Mouse (Mus musculus) CH12.LX (cell line): ENCODE data around the gene Syne4. TPM values are rescaled to one million over a fixed set of nuclear protein-coding genes. Genes with fewer than 3 reads are reported as not detected.

ENCODE experiments used
- DNase-seq: peaks from one replicate; pipeline ENCODE4 v3.0.0-alpha.2; 2013; ENCODE audit errors: extremely low read depth
- H3K27ac ChIP-seq: 2 replicates; pipeline ENCODE4 v1.5.1; 2012; ENCODE audit warnings: low read depth, mild to moderate bottlenecking, control low read depth, moderate library complexity; ENCODE audit not compliant: insufficient read depth
- H3K27me3 ChIP-seq: replicated peaks from 2 replicates; pipeline ENCODE3; 2012; ENCODE audit warnings: inconsistent platforms
- H3K36me3 ChIP-seq, 2 experiments: replicated peaks in 1 of 2; 2 replicates each; pipeline versions ENCODE3 to v1.6.1; 2012; ENCODE audit warnings: inconsistent platforms in 1 of 2, low read length in 1 of 2, mild to moderate bottlenecking in 1 of 2, mixed read lengths in 1 of 2, moderate library complexity in 1 of 2; ENCODE audit not compliant: control insufficient read depth in 1 of 2, insufficient read depth in 1 of 2
- H3K4me1 ChIP-seq, 2 experiments: 2 replicates each; pipeline ENCODE4 v1.6.1; 2012; ENCODE audit warnings: inconsistent platforms in 1 of 2, moderate library complexity in 1 of 2; ENCODE audit not compliant: insufficient read depth in 2 of 2, control insufficient read depth in 1 of 2
- H3K4me2 ChIP-seq: 2 replicates; pipeline ENCODE4 v1.6.1; 2012; ENCODE audit warnings: low read depth, mild to moderate bottlenecking, control low read depth; ENCODE audit not compliant: poor library complexity, insufficient read depth, severe bottlenecking
- H3K4me3 ChIP-seq, 3 experiments: fragments of 150-350 bp in 1 of 3; sonication (generic) in 1 of 3; replicated peaks in 1 of 3; 2 replicates each; pipeline versions ENCODE3 to v1.5.1; 2011 to 2012; ENCODE audit warnings: low read depth in 2 of 3, low read length in 2 of 3, mild to moderate bottlenecking in 2 of 3, moderate library complexity in 2 of 3, control low read depth in 1 of 3, improper control_type of control experiment in 1 of 3, inconsistent platforms in 1 of 3, mixed read lengths in 1 of 3; ENCODE audit not compliant: poor library complexity in 1 of 3
- H3K79me2 ChIP-seq: replicated peaks from 2 replicates; pipeline ENCODE4 v1.6.1; 2012; ENCODE audit warnings: mild to moderate bottlenecking, moderate library complexity; ENCODE audit not compliant: control insufficient read depth, poor library complexity, insufficient read depth, severe bottlenecking; ENCODE audit errors: extremely low read depth
- H3K9ac ChIP-seq: 2 replicates; pipeline ENCODE4 v1.6.1; 2012; ENCODE audit warnings: low read depth, mild to moderate bottlenecking, control low read depth, moderate library complexity; ENCODE audit not compliant: insufficient read depth
- H3K9me3 ChIP-seq: replicated peaks from 2 replicates; pipeline ENCODE3; 2012; ENCODE audit warnings: low read length, inconsistent platforms, mixed read lengths
- BHLHE40 ChIP-seq: IDR thresholded peaks from 2 replicates; pipeline ENCODE4 v1.6.1; 2011; ENCODE audit warnings: mild to moderate bottlenecking, low read depth, low read length, improper control_type of control experiment
- ELF1 ChIP-seq: IDR thresholded peaks from 2 replicates; pipeline ENCODE4 v1.6.1; 2014; ENCODE audit warnings: low read depth, mild to moderate bottlenecking, inconsistent platforms, low read length, improper control_type of control experiment
- EP300 ChIP-seq: IDR thresholded peaks from 2 replicates; pipeline ENCODE4 v1.6.1; 2011; ENCODE audit warnings: low read length, improper control_type of control experiment
- ETS1 ChIP-seq: conservative IDR thresholded peaks from 2 replicates; pipeline ENCODE4 v1.6.1; 2012; ENCODE audit warnings: low read depth, mild to moderate bottlenecking, inconsistent platforms, low read length, improper control_type of control experiment, moderate library complexity
- GABPA ChIP-seq: IDR thresholded peaks from 2 replicates; pipeline ENCODE4 v1.6.1; 2012; ENCODE audit warnings: low read depth, low read length, improper control_type of control experiment, inconsistent platforms; ENCODE audit not compliant: insufficient replicate concordance
- HCFC1 ChIP-seq: IDR thresholded peaks from 2 replicates; pipeline ENCODE4 v1.6.1; 2012; ENCODE audit warnings: low read depth, mild to moderate bottlenecking, inconsistent platforms, low read length, improper control_type of control experiment
- IRF4 ChIP-seq: IDR thresholded peaks from 2 replicates; pipeline ENCODE4 v1.6.1; 2014; ENCODE audit warnings: low read depth, mild to moderate bottlenecking, inconsistent platforms, low read length, improper control_type of control experiment
- JUND ChIP-seq: conservative IDR thresholded peaks from 2 replicates; pipeline ENCODE4 v1.6.1; 2011; ENCODE audit warnings: low read depth, low read length, improper control_type of control experiment
- MAFK ChIP-seq: IDR thresholded peaks from 2 replicates; pipeline ENCODE4 v1.6.1; 2011; ENCODE audit warnings: low read length, improper control_type of control experiment; ENCODE audit not compliant: insufficient replicate concordance
- MAX ChIP-seq: IDR thresholded peaks from 2 replicates; pipeline ENCODE4 v1.6.1; 2011; ENCODE audit warnings: low read length, improper control_type of control experiment
- MXI1 ChIP-seq: IDR thresholded peaks from 2 replicates; pipeline ENCODE4 v1.6.1; 2011; ENCODE audit warnings: mild to moderate bottlenecking, low read depth, low read length, improper control_type of control experiment
- NELFE ChIP-seq: IDR thresholded peaks from 2 replicates; pipeline ENCODE4 v1.6.1; 2011; ENCODE audit warnings: low read depth, low read length, improper control_type of control experiment
- NRF1 ChIP-seq: IDR thresholded peaks from 2 replicates; pipeline ENCODE4 v1.6.1; 2014; ENCODE audit warnings: low read depth, mild to moderate bottlenecking, inconsistent platforms, low read length, improper control_type of control experiment, moderate library complexity
- POLR2A ChIP-seq: IDR thresholded peaks from 2 replicates; pipeline ENCODE4 v1.6.1; 2011; ENCODE audit warnings: low read depth, mild to moderate bottlenecking, improper control_type of control experiment, low read length
- RCOR1 ChIP-seq: conservative IDR thresholded peaks from 2 replicates; pipeline ENCODE4 v1.6.1; 2012; ENCODE audit warnings: low read depth, mild to moderate bottlenecking, inconsistent platforms, low read length, improper control_type of control experiment
- SIN3A ChIP-seq: IDR thresholded peaks from 2 replicates; pipeline ENCODE4 v1.6.1; 2012; ENCODE audit warnings: low read length, improper control_type of control experiment, inconsistent platforms
- SMC3 ChIP-seq: IDR thresholded peaks from 2 replicates; pipeline ENCODE4 v1.6.1; 2011; ENCODE audit warnings: low read depth, low read length, improper control_type of control experiment
- TBP ChIP-seq: conservative IDR thresholded peaks from 2 replicates; pipeline ENCODE4 v1.6.1; 2011; ENCODE audit warnings: low read depth, low read length, improper control_type of control experiment
- TCF12 ChIP-seq: IDR thresholded peaks from 2 replicates; pipeline ENCODE4 v1.6.1; 2014; ENCODE audit warnings: low read depth, mild to moderate bottlenecking, inconsistent platforms, low read length, improper control_type of control experiment
- UBTF ChIP-seq: IDR thresholded peaks from 2 replicates; pipeline ENCODE4 v1.6.1; 2012; ENCODE audit warnings: low read depth, mild to moderate bottlenecking, inconsistent platforms, low read length, improper control_type of control experiment, moderate library complexity
- USF2 ChIP-seq: conservative IDR thresholded peaks from 2 replicates; pipeline ENCODE4 v1.6.1; 2011; ENCODE audit warnings: low read depth, low read length, improper control_type of control experiment
- ZC3H11A ChIP-seq: IDR thresholded peaks from 2 replicates; pipeline ENCODE4 v1.6.1; 2012; ENCODE audit warnings: low read depth, mild to moderate bottlenecking, inconsistent platforms, low read length, improper control_type of control experiment
- ZNF384 ChIP-seq: IDR thresholded peaks from 2 replicates; pipeline ENCODE4 v1.6.1; 2012; ENCODE audit warnings: low read depth, low read length, improper control_type of control experiment, inconsistent platforms
- dilution Hi-C: fragments of 300-500 bp; cut with MboI; formaldehyde crosslinking; loops from 2 replicates; pipeline ENCODE4 v1.14.3; 2020; ENCODE audit warnings: low sequenced_read_pairs; ENCODE audit not compliant: extremely low pct_unique_long_range_greater_than_20kb, extremely low pct_ligation_motif_present
- in situ Hi-C: fragments of 300-500 bp; cut with MboI; formaldehyde crosslinking; loops from 3 replicates; pipeline ENCODE4 v1.14.3; 2019; ENCODE audit warnings: low sequenced_read_pairs, low pct_ligation_motif_present, low pct_unique_long_range_greater_than_20kb, mixed read lengths
- polyA plus RNA-seq: library from polyadenylated mRNA; unstranded; fragments of >175 nt; gene quantifications from 2 replicates; pipeline ENCODE4 v1.2.1, GENCODE M21; 2012; ENCODE audit warnings: low read depth; ENCODE audit not compliant: insufficient read length
- total RNA-seq, 2 experiments: library from RNA; depleted of rRNA; stranded (reverse); fragments of 300-350 nt in 1 of 2; fragments of >200 nt in 1 of 2; gene quantifications; 2 replicates each; pipeline ENCODE4 v1.2.3; 2012 to 2014

The Syne4 gene
- total and polyA plus RNA-seq, 3 experiments = 0.70 to 3.1 (median 1.9) TPM

GRCm38 (mm10) chr7:30359276-30359865 is 44.8 kb downstream of the Syne4 start:
- no peak for TF ChIP-seq ETS1
- TF ChIP-seq SMC3 = no peak
- no peak for TF ChIP-seq NRF1
- no peak for TF ChIP-seq EP300
- no peak for TF ChIP-seq TBP
- no peak for TF ChIP-seq UBTF
- no peak for TF ChIP-seq BHLHE40
- H3K9ac ChIP-seq = no peak overlapping the region
- H3K4me2 ChIP-seq = peak overlapping the region; percentile 58; the same call in 1 of the 2 replicates
- peak overlapping the region in 1 of 3 experiments; percentile 14 for H3K4me3 ChIP-seq
- H3K4me1 ChIP-seq = peaks cover 9 to 13% of the 10 kb centered on the region in 2 experiments
- H3K27ac ChIP-seq = no peak overlapping the region
- peaks cover 6% of the 10 kb centered on the region for H3K9me3 ChIP-seq
- in situ Hi-C loops = no loop called here
- H3K27me3 ChIP-seq = peaks cover 98% of the 10 kb centered on the region
- DNase-seq = no peak
- dilution Hi-C loops = no loop called here
- H3K79me2 ChIP-seq = no peaks in the 10 kb centered on the region
- no peaks in the 10 kb centered on the region for H3K36me3 ChIP-seq

- H3K27ac ChIP-seq = no peak overlapping the region
- in situ Hi-C loops (loop anchor here (5.0 kb wide), 1 partner anchor 77 kb away; no protein-coding TSS in a partner anchor), dilution Hi-C loops (no loop called here)
- peaks cover 98% of the 10 kb centered on the region for H3K27me3 ChIP-seq
- TF ChIP-seq BHLHE40 (peak; percentile 46; the same call in 1 of the 2 replicates), IRF4 (no peak)
- H3K4me3 ChIP-seq = no peak overlapping the region
- no peak for DNase-seq
- peaks cover 10% of the 10 kb centered on the region for H3K9me3 ChIP-seq
- peaks cover 6 to 13% of the 10 kb centered on the region in 2 experiments for H3K4me1 ChIP-seq
- no peaks in the 10 kb centered on the region for H3K79me2 ChIP-seq
- 0 out of 2 replicates have a peak overlapping the region, but pooled peaks have one; percentile 58 for H3K4me2 ChIP-seq
- H3K9ac ChIP-seq = no peak overlapping the region
- no peaks in the 10 kb centered on the region for H3K36me3 ChIP-seq
These were observed 45.4 kb downstream of the Syne4 start for GRCm38 (mm10) chr7:30360028-30360427.

DNA sequence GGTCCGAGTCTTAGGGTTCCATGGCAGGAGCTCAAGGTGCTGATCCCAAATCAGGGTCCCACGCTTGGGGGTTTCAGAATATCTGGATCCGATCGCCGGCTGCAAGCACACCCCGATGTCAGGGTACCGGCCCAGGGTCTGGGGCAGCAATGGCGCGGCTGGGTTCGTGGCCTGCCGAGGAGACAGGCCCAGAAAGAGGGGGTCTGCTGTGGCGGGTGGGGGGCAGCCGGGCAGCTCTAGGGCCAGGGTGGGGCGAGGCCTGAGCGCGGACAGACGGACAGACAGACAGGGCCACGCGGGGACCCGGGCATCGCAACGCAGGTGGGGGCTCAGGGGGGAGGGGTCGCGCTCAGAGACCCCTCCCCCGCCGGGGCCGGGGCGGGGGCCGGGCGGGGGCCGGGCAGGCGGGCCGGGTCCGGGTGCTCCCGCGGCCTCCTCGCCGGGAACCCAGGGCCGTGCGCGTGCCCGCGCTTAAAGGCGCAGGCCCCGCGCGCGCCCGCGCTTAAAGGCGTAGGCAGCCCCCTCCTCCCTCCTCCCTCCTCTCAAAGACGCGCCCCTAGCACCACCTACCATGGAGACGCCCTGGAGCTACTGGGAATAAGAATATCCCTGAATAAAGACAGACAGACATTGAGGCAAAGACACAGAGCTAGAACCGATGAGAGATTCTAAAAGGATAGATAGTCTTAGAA is 48.2 kb downstream of the Syne4 start, which contains the start of gene Lrfn3:
Lrfn3 (minus strand) TSS at position 121 of the 692 bp plus-strand sequence.
- dilution Hi-C loops = no loop called here
- H3K4me2 ChIP-seq = no peak within 1 kb of the TSS
- TF ChIP-seq USF2 (no peak), EP300 (no peak), ZC3H11A (no peak), SIN3A (no peak), GABPA (no peak), POLR2A (no peak), JUND (no peak), TCF12 (no peak), ELF1 (no peak), MXI1 (no peak), HCFC1 (no peak), MAX (no peak), IRF4 (no peak), NELFE (no peak), MAFK (no peak), RCOR1 (no peak), ZNF384 (no peak)
- TF ChIP-seq, all 38 proteins: peak for 0
- Histone ChIP-seq H3K27me3 (peaks cover 90% of the 10 kb centered on the region), H3K4me3 (no peak within 1 kb of the TSS), H3K4me1 (peaks cover 6 to 13% of the 10 kb centered on the region in 2 experiments), H3K27ac (no peak within 1 kb of the TSS), H3K36me3 (no peaks in the 10 kb centered on the region), H3K79me2 (no peaks in the 10 kb centered on the region), H3K9me3 (peaks cover 14% of the 10 kb centered on the region), H3K9ac (no peak within 1 kb of the TSS)
- DNase-seq = no peak
- in situ Hi-C loops = loop anchor here (5.0 kb wide), 1 partner anchor 75 kb away; no protein-coding TSS in a partner anchor
